Mouse (Mus musculus) layer of hippocampus, postnatal 25 days (tissue): ENCODE data around the gene Epm2a. TPM values are rescaled to one million over a fixed set of nuclear protein-coding genes. Genes with fewer than 3 reads are reported as not detected.
"Not testable (repeated sequence)": the region's sequence is repeated elsewhere in the genome, so short reads cannot be mapped to it uniquely, and the experiment has no call there.

Experiments used
- DNase-seq, 2 experiments: peaks; one replicate each; pipeline ENCODE4 v3.0.0; 2022; ENCODE audit warnings: mixed read lengths in 2 of 2, low spot score in 1 of 2; ENCODE audit errors: extremely low spot score in 1 of 2
- total RNA-seq, 2 experiments: library from RNA; stranded (reverse); gene quantifications; 2 replicates each; pipeline ENCODE4 v1.2.3; 2021

The Epm2a gene
- total RNA-seq: 10 to 100 TPM; 28.2 to 28.8 TPM

GRCm38 (mm10) chr10:11343205-11344141, at the start of gene Epm2a:
TSS of gene Epm2a (plus strand) at chr10:11343404.
- DNase-seq: peak; percentile 61 to 73

- DNase-seq: no peak
These were observed 44.8 kb upstream of the Epm2a start for GRCm38 (mm10) chr10:11298418-11298817.

- no peak for DNase-seq
These were observed 37.7 kb upstream of the Epm2a start for GRCm38 (mm10) chr10:11305365-11306053.

- no peak for DNase-seq
These were observed 37.2 kb upstream of the Epm2a start for GRCm38 (mm10) chr10:11306054-11306367.

GRCm38 (mm10) chr10:11309866-11310265, 33.3 kb upstream of the Epm2a start:
- no peak for DNase-seq

GRCm38 (mm10) chr10:11310481-11310880, 32.7 kb upstream of the Epm2a start:
- no peak for DNase-seq

- not testable (repeated sequence) for DNase-seq
These were observed 25.2 kb upstream of the Epm2a start for GRCm38 (mm10) chr10:11317856-11318454.

GRCm38 (mm10) chr10:11319446-11319970, 23.7 kb upstream of the Epm2a start:
- DNase-seq: no peak

- DNase-seq: no peak
These were observed 20.9 kb upstream of the Epm2a start for GRCm38 (mm10) chr10:11322316-11322715.

GRCm38 (mm10) chr10:11323202-11323898, 19.9 kb upstream of the Epm2a start:
- no peak for DNase-seq

- DNase-seq: no peak
These were observed 16.7 kb upstream of the Epm2a start for GRCm38 (mm10) chr10:11326526-11326925.

- DNase-seq: no peak
These were observed 1.6 kb downstream of the Epm2a start for GRCm38 (mm10) chr10:11344536-11345468.

GRCm38 (mm10) chr10:11350243-11350974, 7.2 kb downstream of the Epm2a start:
- not testable (repeated sequence) for DNase-seq

- no peak for DNase-seq
These were observed 11.4 kb downstream of the Epm2a start for GRCm38 (mm10) chr10:11354609-11355008.

- DNase-seq: no peak
These were observed 18.9 kb downstream of the Epm2a start for GRCm38 (mm10) chr10:11361985-11362692.

GRCm38 (mm10) chr10:11362896-11363487, 19.8 kb downstream of the Epm2a start:
- no peak for DNase-seq

- no peak for DNase-seq
These were observed 38.1 kb downstream of the Epm2a start for GRCm38 (mm10) chr10:11381302-11381701.

- no peak for DNase-seq
These were observed 67.7 kb downstream of the Epm2a start for GRCm38 (mm10) chr10:11410926-11411325.
